Mouse (Mus musculus) right cerebral cortex, postnatal 4 days (tissue): Measurements from ENCODE around the gene Rnf217.

Experiments
- DNase-seq: peaks from one replicate; pipeline ENCODE4 v3.0.0-alpha.2; 2022

The Rnf217 gene

GRCm38 (mm10) chr10:31551850-31552249, 57.1 kb downstream of the Rnf217 start:
- DNase-seq = no peak

GRCm38 (mm10) chr10:31551362-31551761, 57.6 kb downstream of the Rnf217 start:
- DNase-seq = no peak

- no peak for DNase-seq
Measured at GRCm38 (mm10) chr10:31547156-31547555, 61.8 kb downstream of the Rnf217 start.

GRCm38 (mm10) chr10:31544149-31544942, 64.6 kb downstream of the Rnf217 start:
- DNase-seq = no peak

- DNase-seq = no peak
Measured at GRCm38 (mm10) chr10:31540518-31540917, 68.5 kb downstream of the Rnf217 start.

- DNase-seq = no peak
Measured at GRCm38 (mm10) chr10:31539351-31539750, 69.6 kb downstream of the Rnf217 start.

- no peak for DNase-seq
Measured at GRCm38 (mm10) chr10:31538721-31539120, 70.3 kb downstream of the Rnf217 start.

GRCm38 (mm10) chr10:31538243-31538642, 70.7 kb downstream of the Rnf217 start:
- DNase-seq = no peak

GRCm38 (mm10) chr10:31537213-31537612, 71.8 kb downstream of the Rnf217 start:
- DNase-seq = no peak

- DNase-seq = no peak
Measured at GRCm38 (mm10) chr10:31535046-31535445, 73.9 kb downstream of the Rnf217 start.

GRCm38 (mm10) chr10:31533270-31533826, 75.6 kb downstream of the Rnf217 start:
- DNase-seq = no peak

- DNase-seq = no peak
Measured at GRCm38 (mm10) chr10:31532782-31533181, 76.2 kb downstream of the Rnf217 start.

GRCm38 (mm10) chr10:31528297-31528984, 80.5 kb downstream of the Rnf217 start:
- DNase-seq = no peak

- no peak for DNase-seq
Measured at GRCm38 (mm10) chr10:31525705-31526104, 83.3 kb downstream of the Rnf217 start.

- no peak for DNase-seq
Measured at GRCm38 (mm10) chr10:31519420-31519819, 89.6 kb downstream of the Rnf217 start.

GRCm38 (mm10) chr10:31518210-31518609, 90.8 kb downstream of the Rnf217 start:
- DNase-seq = no peak

- DNase-seq = no peak
Measured at GRCm38 (mm10) chr10:31517192-31517591, 91.8 kb downstream of the Rnf217 start.

- DNase-seq = no peak
Measured at GRCm38 (mm10) chr10:31515897-31516296, 93.1 kb downstream of the Rnf217 start.

GRCm38 (mm10) chr10:31504134-31504551, 104.8 kb downstream of the Rnf217 start:
- peak; percentile 24 for DNase-seq

- no peak for DNase-seq
Measured at GRCm38 (mm10) chr10:31503542-31504133, 105.3 kb downstream of the Rnf217 start.

GRCm38 (mm10) chr10:31501644-31502043, 107.3 kb downstream of the Rnf217 start:
- no peak for DNase-seq

- no peak for DNase-seq
Measured at GRCm38 (mm10) chr10:31496931-31497330, 112.1 kb downstream of the Rnf217 start.

- DNase-seq = no peak
Measured at GRCm38 (mm10) chr10:31495826-31496225, 113.2 kb downstream of the Rnf217 start.

GRCm38 (mm10) chr10:31494296-31494695, 114.7 kb downstream of the Rnf217 start:
- DNase-seq = no peak
